Mouse (Mus musculus) forebrain, embryonic 11.5 days (tissue): Measurements from ENCODE around the gene Ralgps2. TPM values are rescaled to one million over a fixed set of nuclear protein-coding genes. Genes with fewer than 3 reads are reported as not detected.

Source experiments
- ATAC-seq: fragments of 200-750 bp; cut with Nextera tagmentation; replicated peaks from 2 replicates; pipeline ENCODE4 v1.8.0; 2017; ENCODE audit warnings: moderate TSS enrichment; ENCODE audit not compliant: low FRiP score
- DNase-seq: peaks from one replicate; pipeline ENCODE4 v3.0.0-alpha.2; 2017; ENCODE audit warnings: low spot score
- H3K27ac ChIP-seq: fragments of 300-500 bp; sonication (generic); 2 replicates; pipeline ENCODE4 v1.5.1; 2014; ENCODE audit warnings: low read depth, low read length
- H3K27me3 ChIP-seq: fragments of 300-500 bp; sonication (generic); 2 replicates; pipeline ENCODE4 v1.6.1; 2014; ENCODE audit warnings: mild to moderate bottlenecking, low read length, mixed read lengths; ENCODE audit not compliant: control insufficient read depth, insufficient read depth
- H3K36me3 ChIP-seq: fragments of 300-500 bp; sonication (generic); 2 replicates; pipeline ENCODE4 v1.6.1; 2014; ENCODE audit warnings: mild to moderate bottlenecking, low read length, moderate library complexity, mixed read lengths; ENCODE audit not compliant: control insufficient read depth, insufficient read depth
- H3K4me1 ChIP-seq: fragments of 300-500 bp; sonication (generic); replicated peaks from 2 replicates; pipeline ENCODE4 v1.6.1; 2014; ENCODE audit warnings: low read length, mixed read lengths; ENCODE audit not compliant: control insufficient read depth, insufficient read depth
- H3K4me2 ChIP-seq: fragments of 300-500 bp; sonication (generic); 2 replicates; pipeline ENCODE4 v1.6.1; 2014; ENCODE audit warnings: low read depth, mild to moderate bottlenecking, low read length, moderate library complexity, mixed read lengths; ENCODE audit not compliant: severe bottlenecking
- H3K4me3 ChIP-seq: fragments of 300-500 bp; sonication (generic); 2 replicates; pipeline ENCODE4 v1.5.1; 2014; ENCODE audit warnings: low read depth, low read length
- H3K9ac ChIP-seq: fragments of 300-500 bp; sonication (generic); 2 replicates; pipeline ENCODE4 v1.6.1; 2014; ENCODE audit warnings: low read length
- H3K9me3 ChIP-seq: fragments of 300-500 bp; sonication (generic); 2 replicates; pipeline ENCODE4 v1.6.1; 2016; ENCODE audit warnings: low read length, mixed read lengths; ENCODE audit not compliant: control insufficient read depth
- WGBS: fragments of 180-500 bp; shearing (Covaris S2); extraction: QIAGEN DNeasy Blood & Tissue Kit; methylation state at CpG from one replicate; pipeline ENCODE4 v1.1.7; 2014; 5-methylcytosine and 5-hydroxymethylcytosine counted together
- polyA plus RNA-seq: library from polyadenylated mRNA; unstranded; fragments of >200 nt; fragmentation: Nextera tagmentation; extraction: Ambion mirVana; gene quantifications from 2 replicates; pipeline ENCODE4 v1.2.1, GENCODE M21; 2014

The Ralgps2 gene
- polyA plus RNA-seq, 1 experiment from 2014 or later, result 82.0 TPM

DNA sequence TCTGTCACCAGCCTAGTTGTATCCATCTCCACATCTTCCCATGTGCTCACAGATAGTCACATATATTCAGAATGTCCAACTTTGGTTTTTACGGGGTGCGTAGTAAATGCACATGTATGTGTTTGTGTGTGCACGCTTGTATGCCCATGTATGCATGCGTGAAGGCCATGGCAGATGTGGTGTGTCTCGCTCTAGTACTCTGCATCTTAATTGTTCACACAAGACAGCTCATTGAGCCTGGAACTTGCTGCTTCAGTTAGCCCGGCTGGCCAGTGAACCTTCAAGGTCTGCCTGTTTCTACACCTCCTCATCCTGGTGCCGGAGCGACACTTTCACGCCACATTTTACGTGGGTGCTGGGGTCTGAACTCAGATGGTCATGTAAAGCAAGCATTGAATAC, 168.6 kb downstream of the Ralgps2 start:
- Histone ChIP-seq H3K36me3 (no peaks in the 10 kb centered on the region), H3K9ac (no peak overlapping the region), H3K4me3 (no peak overlapping the region), H3K4me2 (no peak overlapping the region), H3K4me1 (no peaks in the 10 kb centered on the region), H3K27me3 (no peaks in the 10 kb centered on the region), H3K9me3 (peaks cover 8% of the 10 kb centered on the region; the same call in 1 of the 2 replicates), H3K27ac (no peak overlapping the region)
- DNase-seq, result no peak
- ATAC-seq, result no peak
- WGBS, result 94% methylated on average over 10 of the region's 10 CpGs

DNA sequence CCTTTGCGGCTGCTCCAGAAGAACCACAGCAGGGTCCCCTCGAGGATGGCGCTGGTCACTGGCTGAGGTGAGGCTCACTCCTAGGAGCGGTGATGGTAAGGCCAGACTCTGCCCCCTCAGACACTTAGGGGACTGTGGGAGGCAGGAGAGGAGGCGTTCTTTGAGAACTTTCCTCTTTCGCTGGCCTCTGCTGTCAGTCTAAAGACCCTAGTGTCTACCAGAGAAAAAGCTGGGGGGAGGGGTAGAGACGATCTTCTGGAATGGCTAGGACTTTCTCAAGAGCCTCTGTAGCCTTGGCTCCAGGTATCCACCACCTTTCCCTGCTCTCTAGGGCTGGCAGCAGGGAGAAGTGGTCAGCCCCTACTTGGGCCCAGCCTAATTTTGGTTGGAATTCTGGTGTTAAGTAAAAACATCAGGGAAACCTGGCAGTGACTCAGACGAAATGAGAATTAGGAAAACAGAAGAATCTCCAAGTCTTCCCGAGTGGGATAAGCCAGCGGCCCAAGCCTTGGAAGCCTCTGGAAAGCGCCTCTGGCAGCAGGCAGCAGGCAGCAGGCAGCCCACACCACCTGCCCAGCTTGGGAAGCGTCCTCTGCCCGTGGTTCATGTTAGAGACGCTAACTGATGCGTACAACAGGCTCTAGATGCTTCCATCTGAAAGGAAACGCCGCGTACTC, 169.7 kb downstream of the Ralgps2 start:
- H3K9ac ChIP-seq, result no peak overlapping the region
- no peak overlapping the region for H3K4me3 ChIP-seq
- no peaks in the 10 kb centered on the region for H3K27me3 ChIP-seq
- H3K36me3 ChIP-seq, result no peaks in the 10 kb centered on the region
- WGBS, result 87% methylated on average over 18 of the region's 18 CpGs
- ATAC-seq, result no peak
- H3K9me3 ChIP-seq, result peaks cover 8% of the 10 kb centered on the region; the same call in 1 of the 2 replicates
- no peak overlapping the region for H3K4me2 ChIP-seq
- no peak for DNase-seq
- no peaks in the 10 kb centered on the region for H3K4me1 ChIP-seq
- no peak overlapping the region for H3K27ac ChIP-seq

GRCm38 (mm10) chr1:156769163-156769562, 170.3 kb downstream of the Ralgps2 start:
- no peaks in the 10 kb centered on the region for H3K36me3 ChIP-seq
- H3K9ac ChIP-seq, result no peak overlapping the region
- no peak for DNase-seq
- no peaks in the 10 kb centered on the region for H3K4me1 ChIP-seq
- H3K27me3 ChIP-seq, result no peaks in the 10 kb centered on the region
- 88% methylated on average over 5 of the region's 5 CpGs for WGBS
- H3K27ac ChIP-seq, result no peak overlapping the region
- no peak for ATAC-seq
- H3K9me3 ChIP-seq, result peaks cover 8% of the 10 kb centered on the region; the same call in 1 of the 2 replicates
- H3K4me3 ChIP-seq, result no peak overlapping the region
- no peak overlapping the region for H3K4me2 ChIP-seq

DNA sequence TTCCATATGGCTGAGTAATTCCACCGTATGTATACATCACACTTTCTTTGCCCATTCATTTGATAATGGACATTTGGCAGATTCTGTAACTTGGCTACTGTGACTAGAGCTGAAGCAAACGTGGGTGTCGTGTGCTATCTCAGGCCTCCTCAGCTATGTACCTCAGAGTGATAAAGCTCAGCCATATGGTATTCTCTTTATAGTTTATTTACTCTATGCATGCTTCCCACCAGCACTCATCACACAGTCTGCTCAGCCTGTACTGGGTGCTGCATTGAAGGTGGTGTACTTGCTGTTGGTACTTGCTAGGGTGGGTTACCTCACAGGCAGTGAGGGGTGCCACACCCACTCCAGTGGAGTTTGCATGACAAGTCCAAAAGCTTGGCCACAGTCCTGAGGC, 174.1 kb downstream of the Ralgps2 start:
- H3K4me3 ChIP-seq, result no peak overlapping the region
- DNase-seq, result no peak
- no peaks in the 10 kb centered on the region for H3K36me3 ChIP-seq
- WGBS, result 86% methylated on average over 3 of the region's 3 CpGs
- H3K27ac ChIP-seq, result no peak overlapping the region
- ATAC-seq, result no peak
- H3K27me3 ChIP-seq, result no peaks in the 10 kb centered on the region
- H3K9me3 ChIP-seq, result peaks cover 8% of the 10 kb centered on the region; the same call in 1 of the 2 replicates
- H3K4me2 ChIP-seq, result no peak overlapping the region
- H3K9ac ChIP-seq, result no peak overlapping the region
- no peaks in the 10 kb centered on the region for H3K4me1 ChIP-seq

GRCm38 (mm10) chr1:156764584-156764983, 174.8 kb downstream of the Ralgps2 start:
- ATAC-seq (no peak), DNase-seq (no peak)
- Histone ChIP-seq H3K4me2 (no peak overlapping the region), H3K4me3 (no peak overlapping the region), H3K9me3 (peaks cover 8% of the 10 kb centered on the region; the same call in 1 of the 2 replicates), H3K36me3 (no peaks in the 10 kb centered on the region), H3K27ac (no peak overlapping the region), H3K4me1 (no peaks in the 10 kb centered on the region), H3K9ac (no peak overlapping the region), H3K27me3 (no peaks in the 10 kb centered on the region)
- 69% methylated on average over 6 of the region's 6 CpGs for WGBS

- Histone ChIP-seq H3K9ac (no peak overlapping the region), H3K4me3 (no peak overlapping the region), H3K27ac (no peak overlapping the region), H3K4me1 (no peaks in the 10 kb centered on the region), H3K9me3 (peaks cover 8% of the 10 kb centered on the region; the same call in 1 of the 2 replicates), H3K36me3 (no peaks in the 10 kb centered on the region), H3K4me2 (no peak overlapping the region), H3K27me3 (no peaks in the 10 kb centered on the region)
- WGBS, result 95% methylated on average over 6 of the region's 6 CpGs
- ATAC-seq (no peak), DNase-seq (no peak)
Observed at GRCm38 (mm10) chr1:156763280-156763679, 176.1 kb downstream of the Ralgps2 start.

DNA sequence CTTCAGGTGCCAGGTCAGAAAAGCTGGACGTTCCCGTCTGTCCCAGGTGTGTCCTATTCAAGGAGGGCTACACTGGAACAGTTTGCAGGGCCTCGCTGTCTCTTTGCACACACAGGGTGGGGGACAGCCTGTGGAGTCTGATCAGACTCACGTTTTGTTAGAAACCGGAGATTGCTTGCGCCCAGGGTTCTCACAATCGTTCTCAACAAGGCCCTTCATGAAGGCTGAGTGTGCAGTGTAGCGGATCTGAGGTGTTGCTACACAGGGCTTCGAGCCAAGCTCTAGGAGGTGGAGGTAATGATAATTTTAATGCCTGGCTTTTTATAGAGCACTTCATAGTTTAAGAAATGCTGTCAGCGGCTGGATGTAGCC, 178.0 kb downstream of the Ralgps2 start:
- H3K4me1 ChIP-seq, result no peaks in the 10 kb centered on the region
- H3K4me3 ChIP-seq, result no peak overlapping the region
- H3K27ac ChIP-seq, result no peak overlapping the region

GRCm38 (mm10) chr1:156760549-156761429, 178.6 kb downstream of the Ralgps2 start:
- Histone ChIP-seq H3K27me3 (no peaks in the 10 kb centered on the region), H3K9me3 (no peaks in the 10 kb centered on the region; the same call in 1 of the 2 replicates), H3K4me2 (no peak overlapping the region), H3K4me3 (no peak overlapping the region), H3K9ac (no peak overlapping the region), H3K4me1 (no peaks in the 10 kb centered on the region), H3K36me3 (no peaks in the 10 kb centered on the region), H3K27ac (no peak overlapping the region)
- DNase-seq (no peak), ATAC-seq (no peak)
- 69% methylated on average over 13 of the region's 13 CpGs for WGBS

More for the DNA sequence above, 178.0 kb downstream of the Ralgps2 start:
- ATAC-seq (no peak), DNase-seq (no peak)
- no peaks in the 10 kb centered on the region for H3K27me3 ChIP-seq
- H3K4me2 ChIP-seq, result no peak overlapping the region
- H3K9ac ChIP-seq, result no peak overlapping the region
- H3K36me3 ChIP-seq, result no peaks in the 10 kb centered on the region
- WGBS, result 76% methylated on average over 10 of the region's 10 CpGs
- no peaks in the 10 kb centered on the region; the same call in 1 of the 2 replicates for H3K9me3 ChIP-seq
